Mouse (Mus musculus): Measurements from ENCODE around the gene Hexa.

GRCm38 (mm10) chr9:59537651-59538050, 1.7 kb upstream of the Hexa start:
- TF ChIP-seq GATA1 (IDR thresholded peaks at IDR 0.05; ENCODE audit: low read depth, low read length): no peak
- no peak for TF ChIP-seq UBTF (IDR thresholded peaks at IDR 0.05; ENCODE audit: borderline replicate concordance, insufficient read depth, low read depth, low read length)
- no peak for TF ChIP-seq GABPA (IDR thresholded peaks at IDR 0.05; ENCODE audit: low read depth, low read length)
- TF ChIP-seq ETS1 (IDR thresholded peaks at IDR 0.05; ENCODE audit: low read depth, low read length): no peak
- no peak for TF ChIP-seq POLR2AphosphoS2 (IDR thresholded peaks at IDR 0.05; ENCODE audit: low read length)
- no peak for TF ChIP-seq USF2 (IDR thresholded peaks at IDR 0.05; ENCODE audit: borderline replicate concordance in 1 of 2, insufficient read depth in 1 of 2, low read depth in 1 of 2, low read length in 2 of 2)
- TF ChIP-seq MAZ (IDR thresholded peaks at IDR 0.05; ENCODE audit: low read depth, low read length): no peak
- TF ChIP-seq MAX (IDR thresholded peaks at IDR 0.05; ENCODE audit: low read length): no peak
- TF ChIP-seq CHD2 (IDR thresholded peaks at IDR 0.05; ENCODE audit: low read length): no peak
- TF ChIP-seq NRF1 (IDR thresholded peaks at IDR 0.05; ENCODE audit: insufficient read depth, low read depth, low read length, poor library complexity, severe bottlenecking): no peak
- TF ChIP-seq CTCF (IDR thresholded peaks at IDR 0.05 in 2 of 3, conservative IDR thresholded peaks at IDR 0.05 in 1 of 3; ENCODE audit: control insufficient read depth in 1 of 3, insufficient read depth in 1 of 3, low read depth in 2 of 3, low read length in 3 of 3, poor library complexity in 1 of 3, severe bottlenecking in 1 of 3): no peak
- TF ChIP-seq NELFE (IDR thresholded peaks at IDR 0.05; ENCODE audit: low read depth, low read length): no peak
